Mouse (Mus musculus): Measurements from ENCODE around the gene Map7d2. TPM values are rescaled to one million over a fixed set of nuclear protein-coding genes. Genes with fewer than 3 reads are reported as not detected.

The Map7d2 gene
- polyA plus RNA-seq, 1 experiment from 2014 or later = 0.79 TPM

- Histone ChIP-seq H3K4me2 (no peak overlapping the region), H3K4me1 (no peaks in the 10 kb centered on the region), H3K4me3 (no peak overlapping the region), H3K27ac (replicated peaks) (no peak overlapping the region), H3K27me3 (replicated peaks) (no peaks in the 10 kb centered on the region), H3K9ac (no peak overlapping the region), H3K36me3 (no peaks in the 10 kb centered on the region), H3K9me3 (no peaks in the 10 kb centered on the region)
- ATAC-seq (ENCODE audit: extremely low read depth, insufficient number of reproducible peaks, low FRiP score, low TSS enrichment) = no peak
- WGBS = 71% methylated on average over 6 of the region's 6 CpGs
These were observed 101.2 kb downstream of the Map7d2 start for GRCm38 (mm10) chrX:159515599-159515998.

DNA sequence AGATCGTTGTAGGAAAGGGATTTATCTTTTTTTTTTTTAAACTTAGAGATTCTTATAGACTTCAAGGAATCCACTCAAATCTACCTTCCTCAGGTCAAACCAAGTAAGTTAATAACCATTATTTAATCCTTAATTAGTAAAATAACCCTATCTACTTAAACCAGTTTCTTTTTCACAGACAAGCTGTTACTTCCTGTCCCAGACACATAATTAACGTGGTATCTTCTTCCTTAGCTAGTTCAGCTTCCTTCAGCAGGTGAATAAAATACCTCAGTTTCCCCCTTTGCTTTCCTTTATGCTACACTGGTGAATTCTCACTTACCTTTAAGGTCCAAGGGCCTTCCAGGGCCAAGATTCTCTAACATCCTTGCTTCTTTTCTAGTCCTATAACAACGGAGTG, 107.4 kb downstream of the Map7d2 start:
- 65% methylated on average over 3 of the region's 3 CpGs for WGBS
- ATAC-seq (ENCODE audit: extremely low read depth, insufficient number of reproducible peaks, low FRiP score, low TSS enrichment) = no peak
- no peak overlapping the region for H3K9ac ChIP-seq
- H3K4me1 ChIP-seq = no peaks in the 10 kb centered on the region
- no peak overlapping the region for H3K4me2 ChIP-seq
- no peaks in the 10 kb centered on the region for H3K9me3 ChIP-seq
- H3K27me3 ChIP-seq (replicated peaks) = 0 out of 2 replicates have a peak, but pooled peaks cover 6% of the 10 kb centered on the region
- H3K36me3 ChIP-seq = no peaks in the 10 kb centered on the region
- no peak overlapping the region for H3K27ac ChIP-seq (replicated peaks)
- H3K4me3 ChIP-seq = no peak overlapping the region

DNA sequence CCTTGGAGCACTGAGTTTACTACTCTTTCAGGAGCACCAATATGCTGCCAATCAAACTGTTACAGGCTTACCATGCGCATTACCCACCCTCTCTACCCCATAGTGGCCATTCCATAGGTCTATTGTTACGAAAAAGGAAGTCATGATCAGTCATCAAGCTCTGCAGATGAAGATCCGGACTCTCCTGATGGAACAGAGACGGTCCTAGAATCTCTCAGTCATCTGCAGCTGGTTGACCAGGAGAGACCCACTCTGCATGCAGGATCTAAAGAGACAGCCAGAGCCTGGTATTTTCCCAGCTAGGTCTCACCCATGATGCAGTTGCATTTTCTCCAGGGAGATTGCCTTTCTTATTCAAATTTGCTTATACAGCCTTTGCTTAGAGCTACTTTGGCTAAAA, 108.3 kb downstream of the Map7d2 start:
- no peaks in the 10 kb centered on the region for H3K9me3 ChIP-seq
- no peak overlapping the region for H3K4me2 ChIP-seq
- H3K27ac ChIP-seq (replicated peaks) = no peak overlapping the region
- H3K4me3 ChIP-seq = no peak overlapping the region
- no peak for ATAC-seq (ENCODE audit: extremely low read depth, insufficient number of reproducible peaks, low FRiP score, low TSS enrichment)
- H3K27me3 ChIP-seq (replicated peaks) = 0 out of 2 replicates have a peak, but pooled peaks cover 9% of the 10 kb centered on the region
- H3K9ac ChIP-seq = no peak overlapping the region
- no peaks in the 10 kb centered on the region for H3K36me3 ChIP-seq
- 63% methylated on average over 4 of the region's 4 CpGs for WGBS
- no peaks in the 10 kb centered on the region for H3K4me1 ChIP-seq

DNA sequence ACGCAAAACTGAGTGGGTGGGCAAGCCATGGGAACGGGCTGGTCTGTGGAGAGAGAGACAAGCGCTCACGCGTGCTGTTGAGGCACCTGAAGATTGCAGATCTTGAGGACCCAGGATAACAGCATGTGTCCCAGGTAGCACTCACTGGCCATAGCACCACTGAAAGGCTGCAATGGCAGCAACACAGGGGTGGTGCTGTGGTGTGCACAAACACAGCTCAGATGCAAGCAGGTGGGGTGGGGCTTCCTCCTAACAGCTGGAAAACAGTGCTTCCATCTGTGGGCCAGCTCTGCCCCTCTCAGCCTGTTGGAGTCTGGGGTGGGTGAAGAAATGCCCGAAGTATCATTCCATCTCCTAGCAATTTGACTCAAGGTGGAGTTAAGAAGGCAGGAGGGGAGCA, 112.0 kb downstream of the Map7d2 start, which contains the start of gene Bclaf3:
Gene Bclaf3 (plus strand): TSS at position 301 of the 400 bp plus-strand sequence.
- Histone ChIP-seq H3K4me1 (no peaks in the 10 kb centered on the region), H3K4me2 (no peak within 1 kb of the TSS), H3K9me3 (no peaks in the 10 kb centered on the region), H3K36me3 (no peaks in the 10 kb centered on the region), H3K4me3 (no peak within 1 kb of the TSS), H3K9ac (no peak within 1 kb of the TSS), H3K27ac (replicated peaks) (no peak within 1 kb of the TSS), H3K27me3 (replicated peaks) (0 out of 2 replicates have a peak, but pooled peaks cover 9% of the 10 kb centered on the region)
- no peak for ATAC-seq (ENCODE audit: extremely low read depth, insufficient number of reproducible peaks, low FRiP score, low TSS enrichment)
- 76% methylated on average over 6 of the region's 6 CpGs for WGBS

DNA sequence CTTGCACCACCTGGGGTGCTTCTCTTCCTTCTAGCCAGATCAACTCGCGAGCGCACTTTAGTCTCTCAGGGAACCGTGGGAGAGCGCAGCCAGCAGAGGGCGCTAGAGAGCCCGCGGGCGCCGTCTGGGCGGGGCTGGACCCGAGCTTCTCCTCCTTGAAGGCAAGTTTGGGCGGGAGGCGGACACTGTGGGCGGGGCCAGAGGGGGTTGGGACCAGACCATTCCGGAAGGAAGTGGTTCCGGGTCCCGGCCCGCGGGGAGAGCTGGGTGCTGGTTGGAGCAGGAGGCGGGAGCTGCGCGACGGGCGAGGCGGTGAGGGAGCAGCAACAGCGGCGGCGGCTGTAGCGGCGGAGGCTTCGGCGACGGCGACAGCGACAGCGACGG, 118.0 kb downstream of the Map7d2 start:
- Histone ChIP-seq H3K27ac (replicated peaks) (peak overlapping the region; percentile 83), H3K9me3 (no peaks in the 10 kb centered on the region), H3K4me2 (peak overlapping the region; percentile 68), H3K4me3 (peak overlapping the region; percentile 70), H3K4me1 (peaks cover 4% of the 10 kb centered on the region; the same call in 1 of the 2 replicates), H3K27me3 (replicated peaks) (no peaks in the 10 kb centered on the region), H3K9ac (peak overlapping the region; percentile 83), H3K36me3 (no peaks in the 10 kb centered on the region)
- ATAC-seq (ENCODE audit: extremely low read depth, insufficient number of reproducible peaks, low FRiP score, low TSS enrichment) = peak; percentile 96
- WGBS = 14% methylated on average over 26 of the region's 38 CpGs

DNA sequence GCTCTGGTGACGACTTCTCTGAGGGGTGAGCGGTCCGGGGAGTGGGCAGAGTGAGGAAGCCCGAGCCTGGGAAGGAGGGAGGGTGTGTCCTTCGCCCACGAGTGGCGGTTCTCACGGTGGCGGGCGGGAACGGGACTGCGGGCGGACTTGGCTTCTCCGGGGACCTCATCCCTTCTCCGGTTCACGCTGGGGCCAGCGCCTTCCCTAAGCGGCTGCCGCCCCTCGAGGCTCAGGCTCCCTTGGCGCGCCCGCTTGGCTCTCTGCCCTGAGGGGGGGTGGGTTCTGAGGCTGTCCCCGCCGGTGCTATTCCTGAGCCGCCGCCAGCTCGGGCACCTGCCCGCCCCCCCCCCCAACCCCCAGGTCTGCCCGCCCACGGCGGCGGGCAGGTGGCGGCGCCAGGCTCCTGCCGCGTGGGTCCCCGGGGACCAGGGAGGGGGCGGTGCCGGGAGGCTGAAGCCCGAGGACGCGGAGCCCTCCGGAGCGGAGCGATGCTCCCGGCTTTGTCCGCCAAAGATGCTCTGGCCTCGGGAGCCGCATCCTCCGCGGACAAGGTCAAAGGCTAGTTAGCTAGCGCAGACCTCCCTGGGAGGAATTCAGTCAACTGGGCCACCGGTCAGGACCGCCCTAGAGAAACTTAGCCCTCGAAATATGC, 118.6 kb downstream of the Map7d2 start:
- no peaks in the 10 kb centered on the region for H3K27me3 ChIP-seq (replicated peaks)
- no peaks in the 10 kb centered on the region for H3K36me3 ChIP-seq
- ATAC-seq (ENCODE audit: extremely low read depth, insufficient number of reproducible peaks, low FRiP score, low TSS enrichment) = peak; percentile 58; the same call in 1 of the 2 replicates
- H3K9ac ChIP-seq = peak overlapping the region; percentile 83
- H3K27ac ChIP-seq (replicated peaks) = peak overlapping the region; percentile 83
- H3K4me3 ChIP-seq = peak overlapping the region; percentile 70
- peak overlapping the region; percentile 68 for H3K4me2 ChIP-seq
- WGBS = 12% methylated on average over 38 of the region's 56 CpGs
- H3K4me1 ChIP-seq = peaks cover 4% of the 10 kb centered on the region; the same call in 1 of the 2 replicates
- H3K9me3 ChIP-seq = no peaks in the 10 kb centered on the region

GRCm38 (mm10) chrX:159541936-159542335, 127.6 kb downstream of the Map7d2 start:
- ATAC-seq (ENCODE audit: extremely low read depth, insufficient number of reproducible peaks, low FRiP score, low TSS enrichment) = no peak
- Histone ChIP-seq H3K4me1 (no peaks in the 10 kb centered on the region), H3K9ac (no peak overlapping the region), H3K27ac (replicated peaks) (no peak overlapping the region), H3K27me3 (replicated peaks) (no peaks in the 10 kb centered on the region), H3K4me2 (no peak overlapping the region), H3K9me3 (no peaks in the 10 kb centered on the region), H3K36me3 (peaks cover 6% of the 10 kb centered on the region; the same call in 1 of the 2 replicates), H3K4me3 (no peak overlapping the region)
- 75% methylated on average over 18 of the region's 18 CpGs for WGBS

DNA sequence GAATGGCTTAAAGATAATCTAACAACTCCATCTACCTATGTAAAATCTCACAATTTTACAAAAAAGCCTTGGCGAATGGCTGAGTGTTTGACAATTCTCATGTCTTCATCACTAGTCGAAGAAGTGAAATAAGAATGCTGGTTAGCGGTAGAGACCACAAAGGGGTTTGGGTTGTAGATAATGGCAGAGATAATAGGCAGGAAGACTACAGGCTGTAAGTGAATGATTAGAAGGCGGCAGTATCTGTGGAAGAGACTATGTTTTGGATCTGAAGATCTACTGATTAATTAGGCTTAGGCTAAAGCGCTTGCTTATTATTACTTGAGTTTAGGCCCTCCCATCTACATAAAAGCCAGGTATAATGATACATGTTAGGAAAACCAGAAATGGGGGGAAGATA, 132.7 kb downstream of the Map7d2 start:
- 83% methylated on average over 5 of the region's 5 CpGs for WGBS
- H3K27me3 ChIP-seq (replicated peaks) = no peaks in the 10 kb centered on the region
- no peak overlapping the region for H3K9ac ChIP-seq
- ATAC-seq (ENCODE audit: extremely low read depth, insufficient number of reproducible peaks, low FRiP score, low TSS enrichment) = no peak
- H3K4me3 ChIP-seq = no peak overlapping the region
- H3K36me3 ChIP-seq = peaks cover 7% of the 10 kb centered on the region
- no peaks in the 10 kb centered on the region for H3K9me3 ChIP-seq
- no peak overlapping the region for H3K4me2 ChIP-seq
- H3K4me1 ChIP-seq = no peaks in the 10 kb centered on the region
- no peak overlapping the region for H3K27ac ChIP-seq (replicated peaks)

Other genes starting within 250 kb of the Map7d2 start
- 5.9 TPM in 2 replicates for gene Rps6ka3, start 204.3 kb upstream of the Map7d2 start, polyA plus RNA-seq (2015; fragmentation: Nextera tagmentation; extraction: Ambion mirVana)
- 94.2 and 104 TPM in 2 replicates for gene Eif1ax, start 42.4 kb upstream of the Map7d2 start, polyA plus RNA-seq (2015; fragmentation: Nextera tagmentation; extraction: Ambion mirVana)
- 12.0 and 12.4 TPM in 2 replicates for gene Bclaf3, start 112.1 kb downstream of the Map7d2 start, polyA plus RNA-seq (2015; fragmentation: Nextera tagmentation; extraction: Ambion mirVana)
- gene Sh3kbp1, start 212.7 kb downstream of the Map7d2 start, polyA plus RNA-seq (2015; fragmentation: Nextera tagmentation; extraction: Ambion mirVana) = 85.3 and 87.8 TPM in 2 replicates